Mouse (Mus musculus): Measurements from ENCODE around the gene Ncaph2.

GRCm38 (mm10) chr15:89398146-89398545 is 42.6 kb downstream of the Ncaph2 start:
- no peak for TF ChIP-seq CTCF (conservative IDR thresholded peaks at IDR 0.05; ENCODE audit: low read length)
- no peak for TF ChIP-seq NANOG (IDR thresholded peaks at IDR 0.05; ENCODE audit: borderline replicate concordance, low read length)
